Mouse (Mus musculus): ENCODE results near the gene Gm10220. TPM values are rescaled to one million over a fixed set of nuclear protein-coding genes. Genes with fewer than 3 reads are reported as not detected.

Gm10220 gene
- polyA plus RNA-seq (2017; shearing (Covaris generic)) = not detected

GRCm38 (mm10) chr5:26121321-26121720 is at the start of gene Gm10220:
Gene Gm10220, minus strand, starts transcription at chr5:26121421.

GRCm38 (mm10) chr5:26105262-26105661 is 16.0 kb downstream of the Gm10220 start, which contains the start of gene 5031410I06Rik:
Gene 5031410I06Rik, minus strand, starts transcription at chr5:26105362.

GRCm38 (mm10) chr5:26089191-26089590 is 32.0 kb downstream of the Gm10220 start, which contains the start of gene Gm10471:
Gene Gm10471, minus strand, starts transcription at chr5:26089291.

Other genes with a start within 250 kb of the Gm10220 start
- not detected for gene Gm21663, start 179.0 kb downstream of the Gm10220 start, polyA plus RNA-seq (2017; shearing (Covaris generic))
- not detected for gene Gm21671, start 167.0 kb downstream of the Gm10220 start, polyA plus RNA-seq (2017; shearing (Covaris generic))
- gene Gm21680, start 148.8 kb downstream of the Gm10220 start, polyA plus RNA-seq (2017; shearing (Covaris generic)) = not detected
- gene Gm21698, start 132.8 kb downstream of the Gm10220 start, polyA plus RNA-seq (2017; shearing (Covaris generic)) = not detected
- not detected for gene Gm1979, start 116.6 kb downstream of the Gm10220 start, polyA plus RNA-seq (2017; shearing (Covaris generic))
- not detected for gene Gm5862, start 98.5 kb downstream of the Gm10220 start, polyA plus RNA-seq (2017; shearing (Covaris generic))
- not detected for gene Speer4a, start 81.9 kb downstream of the Gm10220 start, polyA plus RNA-seq (2017; shearing (Covaris generic))
- gene Gm7347, start 62.8 kb downstream of the Gm10220 start, polyA plus RNA-seq (2017; shearing (Covaris generic)) = not detected
- gene Gm10471, start 32.1 kb downstream of the Gm10220 start, polyA plus RNA-seq (2017; shearing (Covaris generic)) = not detected
- not detected for gene 5031410I06Rik, start 16.1 kb downstream of the Gm10220 start, polyA plus RNA-seq (2017; shearing (Covaris generic))
- gene Gm7361, start 136.3 kb upstream of the Gm10220 start, polyA plus RNA-seq (2017; shearing (Covaris generic)) = not detected